Mouse (Mus musculus): Measurements from ENCODE around the gene Megf11.
"Not testable (repeated sequence)": the region's sequence is repeated elsewhere in the genome, so short reads cannot be mapped to it uniquely, and the experiment has no call there.

Gene Megf11

GRCm38 (mm10) chr9:64471336-64471735 is 85.9 kb downstream of the Megf11 start:
- no peak for DNase-seq

- DNase-seq, result no peak
Observed at GRCm38 (mm10) chr9:64472165-64472564, 86.7 kb downstream of the Megf11 start.

GRCm38 (mm10) chr9:64472743-64473142 is 87.3 kb downstream of the Megf11 start:
- DNase-seq, result no peak

GRCm38 (mm10) chr9:64473170-64473569 is 87.7 kb downstream of the Megf11 start:
- no peak for DNase-seq

GRCm38 (mm10) chr9:64473695-64474094 is 88.3 kb downstream of the Megf11 start:
- no peak for DNase-seq

GRCm38 (mm10) chr9:64474142-64474541 is 88.7 kb downstream of the Megf11 start:
- no peak for DNase-seq

- no peak for DNase-seq
Observed at GRCm38 (mm10) chr9:64475942-64476341, 90.5 kb downstream of the Megf11 start.

GRCm38 (mm10) chr9:64477397-64477796 is 92.0 kb downstream of the Megf11 start:
- DNase-seq, result not testable (repeated sequence)

GRCm38 (mm10) chr9:64482126-64482525 is 96.7 kb downstream of the Megf11 start:
- no peak for DNase-seq

GRCm38 (mm10) chr9:64487377-64487776 is 102.0 kb downstream of the Megf11 start:
- no peak for DNase-seq

GRCm38 (mm10) chr9:64494647-64495046 is 109.2 kb downstream of the Megf11 start:
- no peak for DNase-seq

- DNase-seq, result no peak
Observed at GRCm38 (mm10) chr9:64498929-64499328, 113.5 kb downstream of the Megf11 start.

GRCm38 (mm10) chr9:64501211-64501610 is 115.8 kb downstream of the Megf11 start:
- no peak for DNase-seq

- no peak for DNase-seq
Observed at GRCm38 (mm10) chr9:64503996-64504395, 118.6 kb downstream of the Megf11 start.

GRCm38 (mm10) chr9:64504456-64504855 is 119.0 kb downstream of the Megf11 start:
- no peak for DNase-seq

- no peak for DNase-seq
Observed at GRCm38 (mm10) chr9:64504921-64505320, 119.5 kb downstream of the Megf11 start.

- no peak for DNase-seq
Observed at GRCm38 (mm10) chr9:64506440-64507206, 121.2 kb downstream of the Megf11 start.

- DNase-seq, result no peak
Observed at GRCm38 (mm10) chr9:64507207-64507517, 121.7 kb downstream of the Megf11 start.

- no peak for DNase-seq
Observed at GRCm38 (mm10) chr9:64507995-64508394, 122.6 kb downstream of the Megf11 start.

- no peak for DNase-seq
Observed at GRCm38 (mm10) chr9:64514826-64515225, 129.4 kb downstream of the Megf11 start.

- DNase-seq, result no peak
Observed at GRCm38 (mm10) chr9:64519921-64520746, 134.7 kb downstream of the Megf11 start.

GRCm38 (mm10) chr9:64520747-64521283 is 135.4 kb downstream of the Megf11 start:
- no peak for DNase-seq

- no peak for DNase-seq
Observed at GRCm38 (mm10) chr9:64523264-64524045, 138.0 kb downstream of the Megf11 start.

Data from thymus, postnatal 14 days (tissue).